Mouse (Mus musculus): ENCODE data around the gene Tagln3.
A peak's percentile ranks its signal among the peaks of the same experiment; 100 is the strongest.

Gene Tagln3

DNA sequence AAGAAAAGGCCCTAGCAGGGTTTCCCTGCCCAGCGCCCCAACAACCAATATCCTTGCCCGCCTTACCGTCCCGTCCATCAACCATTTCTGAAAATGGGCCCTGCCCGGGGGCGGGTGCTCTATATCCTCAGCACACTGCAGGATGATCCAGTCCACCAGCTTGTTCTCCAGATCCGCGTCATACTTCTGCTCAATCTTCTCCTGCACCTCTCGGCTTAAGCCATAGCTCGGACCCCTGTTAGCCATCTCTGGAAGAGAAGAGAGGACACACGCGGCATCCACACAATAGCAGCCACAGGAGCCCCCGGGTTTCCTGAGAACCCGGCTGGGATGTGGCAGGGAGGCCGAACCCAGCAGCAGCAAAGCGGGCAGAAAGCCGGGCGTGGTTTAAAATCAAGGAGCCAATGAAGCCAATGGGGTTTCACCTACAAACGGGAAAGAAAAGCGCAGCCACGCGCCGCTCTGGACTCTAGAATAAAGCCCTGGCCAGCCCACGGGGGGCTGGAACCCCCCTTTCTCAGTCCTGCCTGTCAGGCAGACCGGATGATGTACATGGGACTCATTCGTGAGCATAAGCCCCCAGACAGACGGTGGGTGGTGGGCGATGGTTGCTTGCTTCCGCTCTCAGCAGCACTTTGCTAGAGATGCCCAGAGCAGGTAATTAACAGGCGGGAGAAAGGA, at the start of gene Tagln3:
Gene Tagln3 (minus strand): TSS at position 548 of the 681 bp plus-strand sequence.
- peak; percentile 81 to 86 for DNase-seq (ENCODE audit: low spot score in 2 of 2)

DNA sequence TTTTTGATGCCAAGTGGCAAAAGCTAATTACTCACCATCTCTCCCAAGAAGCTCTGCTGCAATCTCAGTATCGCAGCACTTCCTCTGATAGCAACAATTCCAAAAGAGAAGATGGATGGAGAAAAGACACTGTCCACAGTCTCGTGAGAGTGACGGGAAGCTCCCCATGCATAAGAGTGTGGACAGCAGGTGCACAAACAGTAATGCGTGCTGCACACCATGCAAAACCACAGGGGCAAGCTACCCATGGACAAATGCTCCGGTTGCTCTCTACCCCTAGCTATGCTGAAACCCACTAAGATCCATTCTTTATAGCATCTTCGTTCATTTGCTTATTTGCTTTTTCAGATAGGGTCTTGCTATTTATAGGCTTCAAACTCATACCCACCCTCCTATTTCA, 46.5 kb upstream of the Tagln3 start:
- no peak for DNase-seq (ENCODE audit: low spot score in 2 of 2)

DNA sequence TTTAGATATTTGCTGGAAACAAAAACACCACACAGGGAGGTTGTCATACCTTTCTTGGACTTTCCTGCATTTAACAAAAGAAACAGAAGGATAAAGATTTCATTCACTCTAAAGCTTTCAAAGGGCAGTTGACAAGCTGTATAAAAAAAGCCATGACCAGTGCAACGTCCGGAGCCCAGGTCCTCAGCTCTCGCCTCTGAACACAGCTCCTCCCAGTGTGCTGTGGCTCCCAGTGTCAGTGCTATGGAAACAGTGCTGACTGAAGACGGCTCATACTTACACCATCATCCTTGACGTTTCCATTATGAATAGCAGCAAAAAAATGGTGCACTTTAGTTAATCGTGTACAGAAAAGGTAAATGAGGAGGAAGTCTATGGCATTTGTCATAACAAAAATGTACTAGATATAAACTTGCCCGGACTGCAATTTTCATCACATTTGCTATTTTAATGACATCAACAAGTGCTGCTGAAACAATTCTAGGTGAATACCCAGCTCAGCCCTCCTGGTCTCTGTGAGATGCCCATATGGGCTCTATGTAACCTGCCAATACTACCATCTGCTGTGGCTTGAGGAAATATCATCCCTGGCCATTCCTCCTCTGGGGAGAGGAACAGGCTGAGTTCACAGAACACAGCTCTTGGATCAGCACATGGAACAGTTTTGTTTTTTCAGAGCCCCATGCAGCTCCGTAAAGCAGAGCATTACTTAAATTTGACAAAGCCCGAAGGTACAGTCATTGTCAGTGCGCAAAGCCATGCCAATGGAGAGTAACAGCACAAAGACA, 43.6 kb upstream of the Tagln3 start:
- DNase-seq (ENCODE audit: low spot score in 2 of 2): no peak

DNA sequence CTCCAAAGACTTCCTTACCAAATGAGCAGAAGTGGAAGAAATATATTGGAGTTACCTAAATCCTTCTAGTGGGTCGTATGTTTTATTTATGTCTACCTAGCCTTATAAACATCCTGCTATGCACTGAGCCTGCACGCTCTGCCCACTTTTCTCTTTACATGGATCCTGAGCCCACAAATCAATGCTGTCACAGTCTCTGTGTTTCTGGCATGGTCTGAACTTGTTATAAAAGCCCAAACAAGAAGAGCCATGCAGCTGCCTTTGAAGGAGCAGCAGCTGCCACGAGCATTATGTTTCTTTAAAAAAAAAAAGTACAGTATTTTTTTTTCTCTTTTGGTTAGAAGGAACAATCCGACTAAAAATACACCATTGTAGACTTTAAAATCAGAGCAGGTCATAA, 43.0 kb upstream of the Tagln3 start:
- no peak for DNase-seq (ENCODE audit: low spot score in 2 of 2)

DNA sequence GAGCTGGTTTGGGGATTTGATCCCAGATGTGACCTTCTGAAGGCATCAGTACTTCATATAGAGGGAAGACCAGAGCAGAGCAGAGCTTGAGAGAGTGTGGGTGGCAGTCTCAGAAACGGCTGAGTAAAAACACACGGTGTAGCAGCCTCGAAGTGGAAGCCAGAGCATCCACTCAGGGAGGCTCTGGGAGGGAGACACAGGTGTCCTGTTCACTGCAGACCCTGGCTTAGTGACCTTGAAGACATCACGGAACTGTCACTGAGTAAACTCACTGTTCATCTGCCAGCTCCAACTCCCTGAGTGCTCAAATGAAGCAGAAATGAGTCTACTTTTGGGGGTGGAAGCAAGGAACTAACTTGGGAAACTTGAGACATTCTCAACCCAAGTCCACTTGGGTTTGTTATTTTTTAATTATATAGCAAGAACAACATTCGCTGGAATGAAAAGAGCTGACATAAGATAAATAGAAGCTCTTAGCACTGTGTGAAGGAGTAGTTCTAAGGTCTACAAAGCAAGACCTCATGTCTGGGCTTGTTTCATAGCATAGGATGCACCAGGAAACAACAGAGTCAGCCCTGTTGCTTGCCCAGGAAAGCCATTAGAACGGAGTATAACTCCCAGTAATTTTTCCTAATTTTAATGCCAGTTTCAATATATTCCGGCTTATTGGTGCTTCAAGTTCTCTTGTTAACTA, 41.5 kb upstream of the Tagln3 start:
- no peak for DNase-seq (ENCODE audit: low spot score in 2 of 2)

DNA sequence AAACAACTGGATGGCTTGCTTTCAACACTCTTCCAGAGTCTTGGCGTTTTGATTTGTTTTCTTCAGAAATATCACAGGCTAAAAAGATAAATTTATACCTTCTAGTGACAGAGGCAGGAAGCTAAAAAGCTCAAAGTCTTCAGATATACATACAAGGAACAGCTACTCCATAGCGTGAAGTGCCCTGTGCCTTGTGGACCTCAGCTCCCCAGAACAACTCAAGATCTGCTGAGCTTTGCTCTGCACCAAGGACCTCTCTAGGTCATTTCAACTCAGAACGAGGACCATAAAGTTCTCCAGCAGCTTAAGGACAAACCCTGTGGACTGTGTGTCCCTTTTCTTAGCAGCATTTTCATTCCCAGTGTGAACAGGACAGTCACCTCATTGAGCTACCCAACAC, 40.7 kb upstream of the Tagln3 start:
- DNase-seq (ENCODE audit: low spot score in 2 of 2): no peak

DNA sequence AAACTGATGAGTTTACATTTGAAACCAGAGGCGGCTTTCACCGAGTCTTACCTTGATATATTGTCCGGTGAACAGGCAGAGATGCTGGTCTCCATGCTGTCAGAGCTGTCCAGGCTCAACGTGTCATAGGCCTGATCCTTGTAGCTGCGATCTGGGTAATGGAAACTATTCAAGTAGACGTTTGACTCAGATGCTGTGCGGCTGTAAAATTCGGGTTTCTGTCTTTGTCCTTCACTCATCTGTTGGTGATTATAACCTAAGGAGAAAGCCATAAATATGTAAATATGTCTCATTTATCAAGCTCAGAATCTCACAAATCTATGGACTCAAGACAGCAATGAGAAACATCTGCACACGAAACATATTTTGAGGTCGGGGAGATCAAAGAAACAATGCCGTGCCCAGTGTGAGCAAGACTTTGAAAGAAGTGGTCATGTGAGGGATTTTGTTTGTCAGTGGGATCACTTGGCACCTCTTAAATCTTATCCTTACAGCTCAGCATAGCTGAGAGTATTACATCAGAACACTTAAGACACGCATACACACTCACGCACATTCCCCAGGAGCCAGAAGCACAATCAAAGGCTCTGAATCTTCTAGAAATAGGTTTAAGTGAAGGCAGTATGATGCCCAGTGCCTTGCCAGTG, 38.6 kb upstream of the Tagln3 start:
- no peak for DNase-seq (ENCODE audit: low spot score in 2 of 2)

DNA sequence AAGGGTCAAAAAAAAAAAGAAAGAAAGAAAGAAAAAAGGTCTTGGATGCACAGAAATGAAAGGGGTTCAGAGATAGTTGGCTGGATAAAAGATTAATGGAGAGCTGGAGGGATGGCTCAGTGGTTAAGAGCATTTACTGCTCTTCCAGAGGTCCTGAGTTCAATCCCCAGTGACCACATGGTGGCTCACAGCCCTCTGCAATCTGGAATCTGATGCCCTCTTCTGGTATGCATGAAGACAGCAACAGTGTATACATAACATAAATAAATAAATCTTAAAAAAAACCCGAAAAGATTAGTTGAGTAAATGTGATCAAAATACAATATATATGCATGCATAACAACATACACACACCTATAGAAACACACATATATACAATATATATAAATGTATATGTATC, 37.0 kb upstream of the Tagln3 start:
- DNase-seq (ENCODE audit: low spot score in 2 of 2): no peak

DNA sequence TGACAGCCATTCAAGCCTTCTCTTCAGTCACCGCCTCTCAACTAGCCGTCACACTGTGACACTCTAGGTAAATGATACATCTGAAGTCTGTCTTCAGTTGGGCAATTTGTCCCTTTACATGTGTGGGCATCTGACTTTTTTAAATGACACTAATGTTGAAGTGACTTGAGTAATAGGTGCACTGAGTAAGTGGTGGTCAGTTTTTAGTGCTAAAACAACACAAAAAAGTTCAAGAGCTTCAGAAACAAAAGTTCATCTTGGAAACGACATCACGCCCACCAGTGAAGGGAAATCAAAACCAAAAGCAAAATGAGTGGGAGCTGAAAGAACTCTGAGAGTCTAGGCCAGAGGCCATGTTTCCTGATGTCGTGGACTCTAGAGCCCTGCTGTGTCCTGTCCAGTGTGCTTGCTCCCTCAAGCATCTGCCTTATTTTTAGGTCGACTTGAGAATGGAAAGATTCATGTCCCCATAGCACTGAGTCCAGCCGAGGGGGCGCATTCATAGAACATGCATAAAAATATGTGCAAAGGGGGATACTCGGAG, 34.4 kb upstream of the Tagln3 start:
- no peak for DNase-seq (ENCODE audit: low spot score in 2 of 2)

DNA sequence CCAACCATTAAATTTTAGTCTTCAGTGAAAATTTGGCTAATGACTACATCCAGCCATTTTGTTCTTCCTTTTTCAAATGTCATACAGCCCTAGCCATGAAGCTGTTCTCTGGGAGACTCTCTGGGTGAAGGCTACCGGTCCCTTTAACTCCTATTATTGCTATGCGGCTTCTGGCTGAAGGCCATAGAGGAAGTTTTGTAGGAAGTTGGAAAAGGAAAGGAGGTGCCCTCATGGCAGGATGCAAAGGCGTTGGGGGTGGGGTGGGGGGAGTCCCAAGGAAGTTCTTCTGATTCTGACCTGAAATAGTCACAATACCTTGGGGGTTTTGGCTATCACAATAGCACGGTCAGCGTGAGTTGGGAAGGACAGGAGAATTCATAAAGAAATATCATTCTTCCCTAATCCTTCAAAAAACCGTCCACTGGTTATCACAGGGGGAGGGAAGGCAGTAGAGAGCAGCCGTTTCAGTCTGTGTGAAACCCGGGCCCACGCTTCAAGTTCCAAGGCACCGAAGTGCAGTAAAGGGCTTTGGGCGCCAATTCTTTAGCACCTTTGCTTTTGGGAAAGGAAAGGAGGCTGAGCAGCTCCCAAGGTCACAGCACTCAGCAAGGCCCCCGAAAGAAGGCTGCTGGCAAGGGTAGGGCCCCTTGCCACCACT, 33.1 kb upstream of the Tagln3 start:
- DNase-seq (ENCODE audit: low spot score in 2 of 2): no peak

DNA sequence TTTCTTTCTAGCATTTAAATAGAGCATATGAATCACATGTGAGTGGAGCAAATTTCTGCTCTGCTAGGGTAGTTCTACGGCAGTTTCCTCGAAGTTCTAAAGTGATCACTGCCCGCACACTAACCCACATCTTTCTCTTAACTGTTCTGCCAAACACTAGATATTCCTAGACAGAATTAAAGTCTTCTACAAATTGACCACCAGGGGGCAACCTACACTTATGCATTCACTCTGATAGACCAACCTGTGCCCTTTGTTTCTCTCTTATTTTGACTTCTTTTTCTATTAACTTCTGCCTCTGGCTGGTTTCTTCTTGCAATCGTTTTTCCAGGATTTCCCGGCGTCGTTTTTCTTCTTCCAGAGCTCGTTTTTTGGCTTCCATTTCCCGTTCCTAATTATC, 32.4 kb upstream of the Tagln3 start:
- DNase-seq (ENCODE audit: low spot score in 2 of 2): peak; percentile 28 to 61

DNA sequence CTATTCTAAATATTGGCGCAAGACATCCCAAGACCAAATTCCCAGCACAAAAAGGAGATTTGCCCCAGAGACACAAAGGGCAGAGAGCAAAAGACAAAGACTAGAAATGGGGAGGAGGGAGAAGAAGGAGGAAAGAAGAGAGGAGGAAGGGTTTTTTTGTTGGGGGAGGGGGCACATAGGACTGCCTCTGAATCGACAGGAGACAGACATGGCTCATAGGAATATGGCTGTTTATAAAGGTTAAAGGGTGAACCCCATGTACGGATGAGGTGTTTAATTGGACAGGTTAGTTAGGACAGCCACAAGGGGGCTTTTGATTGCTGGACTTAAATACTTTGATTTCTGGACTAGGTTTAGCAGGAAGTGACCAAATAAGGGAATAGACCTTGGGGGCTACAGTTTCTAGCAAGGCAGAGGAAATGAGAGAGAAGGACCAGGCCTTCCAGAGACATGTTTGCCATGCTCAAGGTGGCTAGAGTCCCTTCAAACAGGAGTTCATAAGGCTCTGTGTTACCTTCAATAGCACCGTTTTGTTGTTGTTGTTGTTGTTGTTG, 19.3 kb upstream of the Tagln3 start:
- no peak for DNase-seq (ENCODE audit: low spot score in 2 of 2)

DNA sequence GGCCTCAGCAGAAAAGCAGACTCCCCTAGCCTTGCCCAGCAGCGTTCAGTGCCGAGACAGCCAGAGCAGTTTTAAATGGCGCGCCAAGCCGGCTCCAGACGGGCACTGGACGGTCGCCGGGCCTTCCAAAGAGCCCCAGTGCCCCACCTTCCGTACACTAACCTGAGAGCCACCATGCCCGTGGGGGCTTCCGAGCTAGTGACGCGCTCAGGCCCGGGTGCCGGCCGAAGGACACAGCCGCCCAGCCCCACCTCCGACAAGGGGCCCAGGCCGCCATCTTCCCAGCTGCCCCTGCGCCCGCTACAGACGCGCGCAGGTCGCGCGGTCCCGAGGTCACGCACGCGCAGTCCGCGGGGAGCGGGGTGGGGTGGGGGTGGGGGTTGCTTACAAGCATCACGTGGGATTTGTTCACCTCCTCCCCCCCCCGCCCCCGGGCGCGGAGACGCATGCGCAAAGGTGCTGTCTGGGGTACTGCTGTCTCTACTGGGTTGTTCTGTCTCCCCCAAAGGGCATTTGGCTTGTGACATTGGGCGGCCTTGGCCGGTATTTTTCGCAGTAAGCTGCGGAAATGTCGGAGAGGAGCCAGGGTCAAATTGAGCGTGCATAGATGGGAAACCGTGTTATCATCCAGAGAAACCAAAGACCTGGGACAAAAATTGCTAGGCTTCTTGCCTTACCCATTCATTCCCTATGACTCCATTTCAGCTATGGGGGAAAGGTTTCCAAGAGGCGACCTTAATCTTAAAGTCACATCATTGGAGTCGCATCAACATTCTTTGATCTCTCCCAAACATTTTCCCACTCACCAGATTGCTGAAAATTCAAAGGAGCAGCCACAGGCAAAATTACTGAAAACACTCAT, 18.4 kb upstream of the Tagln3 start, which contains the start of gene Abhd10:
Gene Abhd10 (minus strand): TSS at position 341 of the 862 bp plus-strand sequence.
- DNase-seq (ENCODE audit: low spot score in 2 of 2): peak; percentile 95 to 96

DNA sequence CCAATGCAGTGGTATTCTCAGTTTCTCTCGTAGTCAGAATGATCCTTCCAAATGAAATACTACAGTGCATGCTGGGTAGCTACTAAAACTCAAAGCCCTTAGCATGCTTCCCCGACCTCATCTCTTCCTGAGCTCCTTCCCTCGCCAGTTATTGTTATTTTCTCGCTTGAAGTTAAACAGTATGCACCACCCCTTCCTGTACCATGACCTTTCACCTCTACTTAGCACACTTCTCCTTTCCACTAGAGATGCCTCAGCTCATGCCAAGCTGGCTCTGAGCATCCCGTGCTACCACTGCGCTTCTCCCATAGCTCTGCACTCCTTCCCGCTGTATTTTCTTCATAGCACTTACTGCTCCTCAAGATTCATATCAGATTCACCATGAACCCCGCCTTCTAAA, 13.5 kb upstream of the Tagln3 start:
- no peak for DNase-seq (ENCODE audit: low spot score in 2 of 2)

DNA sequence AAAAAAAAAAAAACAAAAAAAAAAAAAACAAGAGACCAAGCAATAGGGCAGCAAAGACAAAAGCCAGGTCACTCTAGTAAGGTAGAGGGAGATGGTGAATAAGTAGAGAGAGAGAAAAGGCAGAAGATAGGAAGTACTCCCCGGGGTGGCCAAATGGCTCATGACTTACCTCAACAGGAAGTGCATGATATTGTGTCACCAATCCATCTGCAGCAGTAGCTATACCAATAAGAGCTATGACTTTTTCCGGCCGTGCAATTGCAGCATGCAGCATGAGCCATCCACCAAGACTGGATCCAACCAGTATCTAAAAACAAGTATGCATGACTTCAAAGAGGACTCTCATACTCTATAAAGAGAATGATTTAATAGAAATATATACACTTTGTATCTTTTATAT, 12.3 kb upstream of the Tagln3 start:
- DNase-seq (ENCODE audit: low spot score in 2 of 2): no peak

DNA sequence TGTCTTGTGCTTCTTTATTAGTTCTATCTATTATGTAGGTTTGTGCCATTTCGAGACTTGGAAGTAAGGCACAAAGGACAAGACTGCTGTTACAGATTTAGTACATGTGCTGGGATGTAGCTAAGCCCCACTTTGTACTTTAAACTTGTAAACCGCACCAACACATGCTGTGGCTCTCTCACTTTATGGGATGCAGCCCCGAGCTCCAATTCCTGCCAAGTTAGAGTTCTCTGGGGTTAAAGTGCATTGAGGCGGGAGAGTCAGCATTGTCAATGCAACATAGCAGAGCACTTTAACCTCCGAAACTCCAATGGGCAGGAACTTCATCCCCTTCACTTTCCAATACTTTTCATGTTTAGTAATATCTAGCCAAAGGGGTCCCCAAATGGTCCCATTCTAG, 4.8 kb upstream of the Tagln3 start:
- no peak for DNase-seq (ENCODE audit: low spot score in 2 of 2)

DNA sequence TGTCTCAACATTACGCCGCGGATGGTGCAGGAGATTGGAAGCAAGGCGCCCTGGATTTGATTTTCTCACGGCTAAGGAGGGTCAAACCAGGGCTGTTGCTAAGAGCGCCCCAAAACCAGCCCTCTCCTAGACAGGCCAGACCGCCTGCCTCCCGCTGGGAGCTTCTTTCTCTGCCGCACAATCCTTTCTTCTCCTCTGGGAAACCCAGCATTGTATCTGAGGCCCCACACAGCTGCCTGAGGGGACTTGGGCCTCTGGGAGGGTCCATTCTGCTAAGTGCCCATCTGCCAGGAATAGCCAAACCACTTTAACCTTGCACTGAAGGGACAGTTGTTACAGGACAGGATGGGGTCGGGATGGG, 314 bp upstream of the Tagln3 start:
- DNase-seq (ENCODE audit: low spot score in 2 of 2): no peak

DNA sequence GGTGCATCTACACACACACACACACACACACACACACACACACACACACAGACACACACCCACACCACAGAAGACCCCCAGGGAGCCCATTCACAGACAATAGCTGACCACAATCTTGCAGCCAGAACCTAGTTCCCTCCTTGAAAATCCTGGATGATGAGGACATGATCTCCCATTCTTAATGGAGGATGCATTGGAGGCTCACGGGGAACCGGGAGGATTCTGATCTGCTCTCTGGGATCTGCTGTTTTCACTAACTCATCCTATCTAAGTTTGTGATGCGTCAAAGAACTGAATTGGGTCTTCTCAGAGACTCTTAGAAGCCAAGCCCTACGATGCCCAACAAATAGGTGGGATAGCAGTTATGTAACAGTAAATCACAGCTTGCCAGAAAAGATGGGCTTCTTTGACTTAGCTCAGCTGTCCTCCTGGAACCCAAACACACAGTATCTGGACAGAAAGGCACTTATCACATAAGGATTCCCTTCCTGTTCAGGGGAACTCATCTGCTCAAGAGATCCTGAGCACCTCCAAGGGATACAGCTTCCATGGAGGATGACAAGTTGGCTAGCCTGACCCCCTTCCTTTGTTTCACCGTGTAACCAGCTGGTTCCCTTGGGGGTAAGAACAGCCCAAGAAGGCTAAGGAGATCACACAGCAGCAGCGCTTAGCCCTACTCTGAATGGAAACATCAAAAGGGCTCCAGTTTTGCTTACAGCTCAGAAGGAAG, 1.1 kb downstream of the Tagln3 start:
- DNase-seq (ENCODE audit: low spot score in 2 of 2): peak in 1 of 2 experiments; percentile 62

DNA sequence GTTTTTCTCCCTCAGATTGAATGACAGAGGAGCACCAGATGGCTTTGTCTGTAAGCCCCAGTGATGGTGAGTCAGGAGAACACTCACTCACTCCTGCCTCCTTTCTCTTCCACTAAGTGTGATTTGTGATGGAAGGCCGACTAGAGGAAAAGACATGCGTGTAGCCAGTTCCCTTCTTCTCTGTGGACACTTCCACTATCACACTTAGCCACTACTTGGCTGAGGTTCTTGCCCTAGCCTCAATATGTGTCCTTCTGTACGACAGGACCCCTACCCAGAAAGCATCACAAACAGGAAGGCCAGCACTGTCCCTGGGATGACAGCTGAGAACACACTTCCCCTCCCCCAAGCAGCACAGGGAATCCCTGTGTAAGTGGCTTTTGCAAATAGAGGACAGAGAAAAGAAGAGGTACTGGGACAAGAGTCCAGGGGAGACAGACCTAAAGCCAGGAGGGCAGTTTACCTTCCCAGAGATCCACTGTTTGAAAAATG, 1.9 kb downstream of the Tagln3 start:
- peak in 1 of 2 experiments; percentile 54 for DNase-seq (ENCODE audit: low spot score in 2 of 2)

All from right cerebral cortex, adult 2 months (tissue).